Mouse (Mus musculus) retina, postnatal 7 days (tissue): ENCODE data around the gene Umps.

ENCODE experiments used
- DNase-seq: peaks from one replicate; pipeline ENCODE4 v3.0.0-alpha.2; 2012; ENCODE audit warnings: low read depth, low spot score

The Umps gene

DNA sequence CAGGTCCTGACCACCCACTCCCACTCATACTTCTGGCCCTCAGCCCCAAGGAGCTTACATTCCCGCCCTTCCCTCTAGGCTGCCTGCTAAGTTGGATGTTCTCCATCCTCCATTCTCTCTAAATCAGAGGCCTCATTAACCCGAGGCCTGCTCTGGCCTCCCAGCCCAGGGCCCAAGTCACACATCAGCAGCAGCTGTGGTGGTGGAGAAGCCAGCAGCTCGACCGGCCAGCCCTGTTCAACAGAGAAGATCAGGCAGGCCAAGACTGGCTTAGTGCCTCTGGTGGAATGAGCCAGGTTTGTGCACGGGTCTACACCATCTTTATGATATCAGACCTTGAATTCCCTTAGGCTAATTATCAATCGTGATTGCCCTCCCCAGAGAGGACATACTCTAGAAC lies 36.1 kb downstream of the Umps start:
- no peak for DNase-seq

DNA sequence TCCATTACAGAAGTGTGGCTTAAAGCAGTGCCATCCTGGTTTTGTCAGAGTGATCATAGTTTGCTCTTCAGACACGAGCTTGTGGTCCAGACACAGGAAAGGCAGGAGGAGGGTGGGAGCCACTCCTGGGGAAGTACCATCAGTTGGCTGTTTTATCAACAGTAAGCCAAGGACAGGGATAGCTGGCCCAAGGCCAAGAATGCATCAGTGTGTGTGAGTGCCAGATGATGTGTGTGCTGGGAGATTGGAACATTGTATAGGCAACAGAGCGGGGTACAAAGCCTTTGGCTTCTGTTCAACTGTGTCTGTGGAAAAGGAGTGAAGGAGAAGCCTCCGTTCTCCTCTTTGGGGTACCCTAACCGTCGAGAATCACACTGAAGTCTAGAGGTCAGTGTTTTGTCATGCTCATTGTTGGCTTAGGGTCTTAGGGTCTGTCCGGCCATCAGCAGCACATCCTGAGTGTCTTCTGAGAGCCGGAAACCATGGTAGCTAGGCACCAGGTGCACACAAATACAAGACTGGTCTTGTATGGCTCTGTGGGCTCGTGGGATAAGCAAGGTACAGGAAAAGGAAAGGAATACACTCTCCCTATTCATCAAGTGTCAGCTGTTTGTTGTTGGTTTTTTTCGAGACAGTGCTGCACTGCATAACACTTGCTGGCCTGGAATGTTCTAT lies 37.9 kb downstream of the Umps start:
- DNase-seq = no peak

DNA sequence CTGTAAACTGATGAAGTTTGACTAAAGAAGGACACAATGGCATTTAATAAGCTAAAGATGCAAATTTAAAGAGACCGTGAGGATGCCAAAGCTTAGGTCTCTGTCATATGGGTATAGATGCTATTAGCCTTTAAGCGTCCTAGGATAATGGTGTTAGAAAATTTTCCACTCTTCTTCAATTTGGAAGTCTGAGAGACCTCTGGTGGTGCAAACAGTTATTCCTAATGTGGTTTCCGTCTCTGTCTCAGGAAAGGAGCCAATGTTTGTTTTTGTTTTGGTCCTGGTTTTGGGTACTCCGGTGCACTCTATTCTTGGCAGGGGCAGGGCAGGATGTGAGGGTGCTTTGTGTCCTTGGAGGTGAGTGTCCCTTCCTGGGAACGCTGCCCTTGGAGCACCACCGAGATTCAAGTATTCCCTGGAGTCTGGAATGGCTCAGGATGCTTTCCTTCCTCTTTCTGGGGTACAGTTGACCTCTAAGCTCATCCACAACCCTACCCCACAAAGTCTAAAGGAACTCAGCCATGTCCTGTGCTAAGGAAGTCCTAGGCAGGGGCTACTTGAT lies 39.5 kb downstream of the Umps start:
- DNase-seq = no peak

DNA sequence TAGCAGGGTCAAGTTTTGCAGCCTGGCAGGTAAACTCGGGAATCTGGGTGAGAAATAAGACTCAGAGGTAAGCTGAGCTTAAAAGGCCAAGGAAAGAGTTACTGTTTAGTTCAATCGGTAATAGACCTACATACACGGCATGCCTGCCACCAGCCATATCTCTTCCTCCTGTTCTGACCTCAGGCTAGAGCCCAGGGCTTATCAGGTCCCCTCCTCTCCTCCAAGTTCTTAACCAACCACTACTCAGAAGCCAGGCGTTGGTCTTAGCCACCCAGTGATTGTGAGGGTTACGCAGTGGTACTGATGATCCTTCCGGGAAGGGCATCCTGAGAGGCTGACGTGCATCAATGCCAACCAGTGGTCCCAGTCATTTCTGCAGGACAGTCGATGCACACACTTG lies 43.1 kb downstream of the Umps start:
- no peak for DNase-seq

DNA sequence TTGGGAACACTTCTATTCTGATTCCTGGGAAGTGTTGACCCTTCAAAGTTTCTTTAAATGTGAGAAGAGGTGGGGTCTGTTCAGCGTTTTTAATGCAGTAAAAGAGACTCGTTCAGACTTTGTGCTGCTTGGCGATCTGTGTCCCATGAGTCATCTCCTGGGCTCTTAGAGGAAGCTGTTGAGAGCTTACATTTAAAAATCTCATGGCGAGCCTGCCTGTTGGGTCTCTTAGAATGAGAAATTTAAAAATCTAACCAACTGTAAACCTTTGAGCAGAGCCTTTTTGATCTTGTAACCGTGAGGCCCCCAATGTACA lies 43.9 kb downstream of the Umps start:
- no peak for DNase-seq

DNA sequence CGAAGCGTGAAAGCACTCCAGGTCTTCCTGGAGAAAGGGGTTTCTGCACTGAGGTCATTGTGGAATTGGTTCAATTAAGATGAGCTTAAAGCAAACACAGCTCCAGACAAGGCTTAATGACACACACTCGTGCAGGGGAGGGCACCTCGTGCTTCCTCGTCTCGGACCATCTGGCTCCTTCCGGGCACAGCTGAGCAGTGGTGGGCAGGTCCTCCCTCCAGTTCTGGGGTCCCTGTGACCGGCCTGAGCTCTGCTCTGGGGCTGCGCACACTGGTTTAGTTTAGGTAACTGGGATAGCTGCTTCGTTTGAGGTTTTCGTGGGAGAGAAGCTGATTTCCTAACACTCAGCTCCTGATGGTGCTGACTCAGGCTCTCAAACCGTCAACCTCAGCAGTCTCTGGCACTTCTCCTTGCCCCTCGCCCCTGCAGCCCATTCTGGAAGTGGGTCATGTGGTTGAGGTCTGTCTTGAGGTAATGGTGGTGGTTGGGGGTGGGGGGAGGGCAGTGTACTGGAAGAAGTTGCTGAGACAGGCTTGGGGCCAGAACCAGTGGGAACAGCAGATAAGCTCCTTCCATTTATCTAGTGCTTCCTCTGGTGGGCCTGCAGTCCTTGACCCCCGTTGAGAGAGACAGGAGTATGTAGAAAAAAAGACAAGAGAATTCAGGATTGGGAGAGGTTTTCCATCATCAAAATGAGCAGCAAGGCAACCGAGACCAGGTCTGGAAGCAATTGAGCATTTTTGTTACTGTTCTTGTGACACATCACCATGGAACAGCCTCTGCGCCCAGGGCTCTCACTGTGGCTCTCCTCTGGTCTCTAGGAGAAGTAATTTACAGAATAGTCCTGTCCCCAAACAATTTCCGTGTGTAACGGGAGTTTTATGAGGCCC lies 44.5 kb downstream of the Umps start:
- DNase-seq = no peak

DNA sequence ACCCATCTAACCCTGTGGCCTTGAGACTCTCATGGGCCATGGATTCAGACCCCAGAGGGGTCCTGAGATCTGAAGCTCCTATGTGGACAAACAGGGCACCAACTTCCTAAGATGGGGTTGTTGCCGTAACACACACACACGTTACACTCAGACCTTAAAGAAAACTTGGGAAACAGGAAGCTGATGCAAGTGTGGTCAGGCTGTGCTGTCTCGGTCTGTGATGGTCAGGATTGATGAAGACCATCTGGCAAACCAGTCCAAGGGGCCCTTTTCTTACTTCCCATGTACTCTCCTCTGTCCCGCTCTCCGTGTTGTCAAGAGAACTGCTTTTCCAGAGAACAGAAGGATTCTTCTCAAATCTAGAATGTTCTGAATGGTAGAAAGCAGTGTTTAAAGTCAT lies 45.3 kb downstream of the Umps start:
- no peak for DNase-seq

DNA sequence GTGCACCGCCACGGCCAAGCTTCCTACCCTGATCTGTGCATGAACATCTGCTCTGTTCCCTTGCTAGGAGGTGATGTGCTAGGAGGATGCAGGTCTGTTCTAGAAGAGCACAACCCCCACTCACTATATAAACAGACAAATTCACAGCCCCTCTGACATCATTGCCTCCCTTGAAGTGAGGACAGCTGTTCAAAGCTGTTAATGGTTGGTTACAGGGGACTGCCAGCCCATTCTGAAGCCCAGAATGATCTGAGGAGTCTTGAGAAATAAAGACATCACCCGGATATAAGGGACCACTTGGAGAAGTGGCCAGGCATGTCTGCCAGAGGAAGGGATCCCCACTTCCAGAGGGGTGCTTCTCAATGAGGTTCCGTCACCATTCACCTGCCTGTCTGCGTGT lies 48.9 kb downstream of the Umps start:
- no peak for DNase-seq

DNA sequence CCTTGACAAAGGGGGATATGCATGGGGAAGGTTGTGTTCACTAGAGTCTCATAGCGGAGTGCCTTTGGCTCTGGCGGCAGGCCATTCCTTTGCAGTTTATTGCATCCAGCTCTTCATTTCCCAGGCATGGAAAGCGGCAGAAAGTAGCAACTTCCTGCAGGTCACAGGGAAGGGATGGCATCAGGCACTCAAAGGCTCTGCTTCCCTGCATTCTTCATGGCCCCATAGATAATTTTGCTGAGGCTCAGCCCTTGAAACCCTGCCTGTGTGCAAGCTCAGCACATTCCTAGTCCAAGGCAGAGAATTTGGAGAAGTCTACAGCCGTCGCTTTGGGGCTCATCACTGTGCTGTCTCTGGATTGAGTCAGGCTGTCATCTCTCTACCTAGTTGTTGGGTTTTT lies 49.4 kb downstream of the Umps start:
- DNase-seq = no peak

DNA sequence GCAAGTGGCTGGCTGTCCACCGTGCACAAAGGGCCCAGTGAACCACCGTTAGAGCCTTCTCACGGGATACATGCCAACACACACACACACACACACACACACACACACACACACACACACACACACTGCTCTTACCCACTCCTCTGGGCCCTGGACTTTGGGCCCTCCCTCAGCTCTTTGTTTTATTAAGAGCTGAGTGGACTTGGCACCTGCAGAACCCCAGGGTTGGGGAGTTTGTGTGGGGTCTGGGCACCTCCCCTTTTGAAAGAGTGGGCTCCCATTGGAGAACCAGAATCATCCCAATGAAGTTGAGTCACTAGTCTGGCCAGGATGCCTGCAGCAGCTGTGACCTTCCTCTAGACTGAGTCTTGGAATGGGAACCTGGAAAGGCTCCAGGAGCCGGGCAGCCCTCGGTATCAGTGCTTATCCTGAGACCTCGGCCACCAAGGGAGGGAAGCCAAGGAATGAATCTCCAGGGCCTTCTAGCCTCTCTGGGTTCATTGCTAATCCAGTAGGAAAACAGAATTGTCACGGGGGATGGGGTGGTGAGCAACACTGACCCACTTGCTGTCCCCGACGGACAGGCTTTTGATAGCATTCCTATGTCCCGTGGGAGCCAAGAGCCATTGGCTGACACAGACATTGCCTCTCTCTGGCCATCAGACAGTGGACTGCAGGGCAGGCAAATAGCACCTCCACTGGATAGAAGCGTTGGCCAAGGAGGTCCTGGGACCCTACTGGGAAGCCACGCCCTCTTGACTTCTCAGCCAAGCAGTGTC lies 50.2 kb downstream of the Umps start:
- DNase-seq = no peak

DNA sequence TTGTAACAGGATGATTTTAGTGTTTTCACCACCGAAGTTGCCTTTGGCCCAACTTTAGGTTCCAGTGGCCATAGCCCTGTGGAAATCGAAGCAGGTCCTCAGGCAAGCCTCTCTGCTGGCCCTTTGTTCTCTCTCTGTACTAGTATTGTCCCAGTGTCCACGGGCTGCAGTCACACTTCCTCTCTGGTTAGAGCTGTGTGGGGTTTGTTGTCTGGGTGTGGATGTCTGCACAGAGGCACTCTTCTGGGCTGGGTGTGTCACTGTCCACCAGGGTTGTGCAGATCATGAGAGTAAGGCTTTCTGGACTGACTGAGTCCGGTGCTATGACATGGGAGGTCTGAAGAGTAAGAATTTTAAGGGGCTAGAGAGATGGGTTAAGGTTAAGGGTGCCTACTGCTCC lies 51.8 kb downstream of the Umps start:
- no peak for DNase-seq

DNA sequence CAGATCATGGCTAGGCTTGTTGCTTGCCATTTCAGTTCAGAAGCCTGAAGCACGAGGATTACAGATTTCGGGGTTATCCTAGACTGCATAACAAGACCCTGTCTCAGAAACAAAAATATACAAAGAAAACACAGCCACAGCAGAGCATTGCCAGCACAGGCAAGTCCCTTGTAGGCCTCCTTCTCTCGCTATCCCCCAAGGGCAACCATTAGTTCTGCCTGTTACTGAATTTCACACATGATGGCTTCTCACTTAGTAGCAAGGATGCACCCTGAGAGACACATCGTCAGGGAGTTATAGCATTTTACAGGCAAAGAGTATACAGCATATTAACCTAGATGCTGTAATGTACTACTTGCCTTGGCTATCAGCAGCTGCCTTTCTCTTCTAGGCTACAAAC lies 58.6 kb downstream of the Umps start:
- DNase-seq = no peak
